Comparison of ENCODE assay signal across 10 mouse cellular contexts in the genomic region with DNA sequence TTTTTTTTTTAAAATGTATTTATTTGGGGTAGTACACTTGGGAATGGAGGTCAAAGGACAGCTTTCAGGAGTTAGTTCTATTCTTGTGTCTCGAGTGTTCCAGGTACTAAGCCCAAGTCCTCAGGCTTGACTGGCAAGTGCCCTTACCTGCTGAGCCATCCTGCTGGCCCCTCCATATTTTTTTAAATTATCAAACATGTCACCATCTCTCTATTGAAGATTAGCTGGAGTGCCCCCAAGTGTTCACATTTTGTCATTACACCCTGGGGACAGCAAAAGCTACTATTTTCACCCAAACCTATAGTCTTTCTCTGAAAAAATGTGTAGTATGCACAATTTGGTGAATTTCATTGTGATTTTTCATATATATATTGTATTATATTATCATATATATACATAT. TPM values are rescaled to one million over a fixed set of nuclear protein-coding genes. Genes with fewer than 3 reads are reported as not detected.
DNase-seq lines count a peak whose midpoint lies in the region; ATAC-seq and TF ChIP-seq lines count a peak whose summit lies in the region.
"Had no signal": no experiment of that assay in that cellular context is flagged by ENCODE, and none has a peak within 500 bp of the region (broad histone marks: within the 10 kb centered on the region; RNA-seq: fewer than 3 reads in every experiment).

No protein-coding gene starts in this region.

- no peak for TF ChIP-seq EP300 in MEL (IDR thresholded peaks at IDR 0.05; ENCODE audit: low read depth in 1 of 2, low read length in 2 of 2)

- TF ChIP-seq POLR2A in MEL (IDR thresholded peaks at IDR 0.05; ENCODE audit: control insufficient read depth in 1 of 2, insufficient read depth in 1 of 2, low read depth in 1 of 2, low read length in 2 of 2, poor library complexity in 1 of 2): no peak

- no peak overlapping the region for H3K27ac ChIP-seq in limb, embryonic 11.5 days (replicated peaks; ENCODE audit: low read depth, low read length)
- no peak overlapping the region for H3K27ac ChIP-seq in limb, embryonic 10.5 days
- H3K27ac ChIP-seq in MEL (ENCODE audit: control insufficient read depth, low read depth, low read length): no peak overlapping the region
- H3K27ac ChIP-seq: hindbrain, embryonic 15.5 days; liver, embryonic 15.5 days had no signal

- DNase-seq in embryo, embryonic 11 days: peak; percentile 32
- no peak for DNase-seq in embryo, embryonic 10 days (ENCODE audit: low spot score)
- DNase-seq in limb, embryonic 11.5 days (ENCODE audit: low spot score): peak; percentile 31
- no peak for DNase-seq in limb, embryonic 10.5 days (ENCODE audit: low spot score)
- DNase-seq in MEL (ENCODE audit: low read depth, low spot score): peak; percentile 72
- DNase-seq in naive thymus-derived CD4-positive, alpha-beta T cell, adult 2 months (ENCODE audit: low read depth): peak; percentile 46
- no peak for DNase-seq in ovary, postnatal 10 days (ENCODE audit: low spot score)
- no peak for DNase-seq in cerebellum, adult 18-20 months

- peak; percentile 50 for TF ChIP-seq RAD21 in MEL (IDR thresholded peaks at IDR 0.05; ENCODE audit: low read depth, low read length)

- H3K4me3 ChIP-seq in limb, embryonic 11.5 days (ENCODE audit: low read depth, low read length): no peak overlapping the region
- no peak overlapping the region for H3K4me3 ChIP-seq in limb, embryonic 10.5 days
- H3K4me3 ChIP-seq in MEL (ENCODE audit: control insufficient read depth in 1 of 2, insufficient read depth in 1 of 2, low read depth in 2 of 2, low read length in 2 of 2): no peak overlapping the region
- H3K4me3 ChIP-seq: hindbrain, embryonic 15.5 days; liver, embryonic 15.5 days had no signal

- H3K9ac ChIP-seq in limb, embryonic 11.5 days (ENCODE audit: low read length): no peak overlapping the region
- no peak overlapping the region for H3K9ac ChIP-seq in MEL (ENCODE audit: control insufficient read depth, low read depth, low read length, poor library complexity, severe bottlenecking)
- H3K9ac ChIP-seq: hindbrain, embryonic 15.5 days; liver, embryonic 15.5 days had no signal

- no peaks in the 10 kb centered on the region for H3K27me3 ChIP-seq in limb, embryonic 11.5 days (ENCODE audit: control insufficient read depth, insufficient read depth, low read length)
- H3K27me3 ChIP-seq in limb, embryonic 10.5 days (ENCODE audit: low read depth, poor library complexity, severe bottlenecking): no peaks in the 10 kb centered on the region
- H3K27me3 ChIP-seq in MEL (ENCODE audit: control insufficient read depth in 1 of 2, insufficient read depth in 2 of 2, low read length in 2 of 2): no peaks in the 10 kb centered on the region
- H3K27me3 ChIP-seq: hindbrain, embryonic 15.5 days; liver, embryonic 15.5 days had no signal

- H3K36me3 ChIP-seq in limb, embryonic 11.5 days (ENCODE audit: control insufficient read depth, insufficient read depth, low read length): no peaks in the 10 kb centered on the region
- H3K36me3 ChIP-seq in limb, embryonic 10.5 days: no peaks in the 10 kb centered on the region
- H3K36me3 ChIP-seq in MEL (ENCODE audit: control insufficient read depth in 1 of 2, insufficient read depth in 2 of 2, low read length in 2 of 2): peaks cover 0 to 10% of the 10 kb centered on the region in 2 experiments; a peak in 2 of 4 replicates
- H3K36me3 ChIP-seq: hindbrain, embryonic 15.5 days; liver, embryonic 15.5 days had no signal

- H3K79me2 ChIP-seq in MEL (ENCODE audit: control insufficient read depth, insufficient read depth, low read length, poor library complexity): no peaks in the 10 kb centered on the region

- no peak for ATAC-seq in limb, embryonic 11.5 days (ENCODE audit: insufficient number of reproducible peaks, low FRiP score, low TSS enrichment, low read depth)

- H3K4me2 ChIP-seq in limb, embryonic 11.5 days (ENCODE audit: low read depth, severe bottlenecking): no peak overlapping the region
- H3K4me2 ChIP-seq: hindbrain, embryonic 15.5 days; liver, embryonic 15.5 days had no signal

- no peaks in the 10 kb centered on the region for H3K4me1 ChIP-seq in limb, embryonic 11.5 days (ENCODE audit: control insufficient read depth, insufficient read depth, low read length)
- peaks cover 10% of the 10 kb centered on the region; the same call in 1 of the 2 replicates for H3K4me1 ChIP-seq in limb, embryonic 10.5 days
- H3K4me1 ChIP-seq in MEL (ENCODE audit: control insufficient read depth in 1 of 2, insufficient read depth in 2 of 2, low read length in 2 of 2): peaks cover 10 to 11% of the 10 kb centered on the region in 2 experiments
- H3K4me1 ChIP-seq: hindbrain, embryonic 15.5 days had no signal

- TF ChIP-seq CTCF in MEL (IDR thresholded peaks at IDR 0.05 in 2 of 3, conservative IDR thresholded peaks at IDR 0.05 in 1 of 3; ENCODE audit: control insufficient read depth in 1 of 3, insufficient read depth in 1 of 3, low read depth in 2 of 3, low read length in 3 of 3, poor library complexity in 1 of 3, severe bottlenecking in 1 of 3): peak; percentile 32 to 75 (median 59); a peak in 5 of 6 replicates

- no peaks in the 10 kb centered on the region for H3K9me3 ChIP-seq in limb, embryonic 11.5 days (ENCODE audit: control insufficient read depth, low read length)
- H3K9me3 ChIP-seq in limb, embryonic 10.5 days (replicated peaks): no peaks in the 10 kb centered on the region
- no peaks in the 10 kb centered on the region for H3K9me3 ChIP-seq in MEL (replicated peaks; ENCODE audit: insufficient read depth, low read length)
- H3K9me3 ChIP-seq: hindbrain, embryonic 15.5 days; liver, embryonic 15.5 days had no signal

- WGBS in limb, embryonic 11.5 days: 92% methylated on average over 1 of the region's 1 CpGs
- 74% methylated on average over 1 of the region's 1 CpGs for WGBS in limb, embryonic 10.5 days

TF ChIP-seq in MEL, 35 proteins besides CTCF, POLR2A, EP300 and RAD21:
- no peak for TF ChIP-seq MXI1 (IDR thresholded peaks at IDR 0.05; ENCODE audit: low read depth, low read length)
- TF ChIP-seq SMC3 (IDR thresholded peaks at IDR 0.05; ENCODE audit: low read depth, low read length): peak; percentile 71
- no peak for TF ChIP-seq TAL1 (IDR thresholded peaks at IDR 0.05; ENCODE audit: low read length)
- TF ChIP-seq UBTF (IDR thresholded peaks at IDR 0.05; ENCODE audit: borderline replicate concordance, insufficient read depth, low read depth, low read length): no peak
- peak; percentile 60; the same call in 1 of the 2 replicates for TF ChIP-seq ZNF384 (IDR thresholded peaks at IDR 0.05; ENCODE audit: low read depth, low read length)
- TF ChIP-seq ZC3H11A (IDR thresholded peaks at IDR 0.05; ENCODE audit: low read depth, low read length): peak; percentile 36; the same call in 1 of the 2 replicates

RNA-seq across cellular contexts. Expression of a gene that starts 10.0 kb away (rescaled TPM):
- polyA plus RNA-seq in limb, embryonic 11.5 days (2014; fragmentation: Nextera tagmentation; extraction: Ambion mirVana): 43.3 and 46.3 TPM in 2 replicates
- polyA plus RNA-seq in limb, embryonic 10.5 days (2016; fragmentation: Nextera tagmentation; extraction: Ambion mirVana): 29.5 and 37.4 TPM in 2 replicates
- 17.1 and 20.4 TPM in 2 replicates for total RNA-seq in MEL (2012; rRNA removed)
- 10 to 100 TPM in 1 of 2 experiments, not detected in 1; 18.9 TPM for polyA plus RNA-seq in MEL (2012; ENCODE audit: insufficient read depth in 1 of 2, insufficient read length in 2 of 2, low read depth in 1 of 2, low replicate concordance in 2 of 2, missing spikeins in 1 of 2)

RNA-seq across cellular contexts. Expression of a gene that starts 52.8 kb away (rescaled TPM):
- 25.2 and 26.8 TPM in 2 replicates for polyA plus RNA-seq in limb, embryonic 11.5 days (2014; fragmentation: Nextera tagmentation; extraction: Ambion mirVana)
- polyA plus RNA-seq in limb, embryonic 10.5 days (2016; fragmentation: Nextera tagmentation; extraction: Ambion mirVana): 17.3 and 20.4 TPM in 2 replicates
- total RNA-seq in MEL (2012; rRNA removed): 326 and 348 TPM in 2 replicates
- 100 to 1,000 TPM; 637 to 650 TPM for polyA plus RNA-seq in MEL (2012; ENCODE audit: insufficient read depth in 1 of 2, insufficient read length in 2 of 2, low read depth in 1 of 2, low replicate concordance in 2 of 2, missing spikeins in 1 of 2)

Comparison
In these comparisons a context has a peak if more than half of its experiments do, and no peak if none do; other contexts are left out.
1. DNase-seq: peak in embryo, embryonic 11 days (single experiment), limb, embryonic 11.5 days (single experiment), MEL (single experiment) and naive thymus-derived CD4-positive, alpha-beta T cell, adult 2 months (single experiment); none in embryo, embryonic 10 days (single experiment), limb, embryonic 10.5 days (single experiment), ovary, postnatal 10 days (single experiment) and cerebellum, adult 18-20 months (0 of 2).
2. RNA of a gene that starts 52.8 kb away (polyA plus RNA-seq): 637 to 650 TPM in MEL; 25.2 to 26.8 TPM in limb, embryonic 11.5 days and 17.3 to 20.4 TPM in limb, embryonic 10.5 days; every median in the first group is over 10 times any median in the second.